Mouse (Mus musculus): ENCODE measurements around the gene Ephx3.

Ephx3 gene

DNA sequence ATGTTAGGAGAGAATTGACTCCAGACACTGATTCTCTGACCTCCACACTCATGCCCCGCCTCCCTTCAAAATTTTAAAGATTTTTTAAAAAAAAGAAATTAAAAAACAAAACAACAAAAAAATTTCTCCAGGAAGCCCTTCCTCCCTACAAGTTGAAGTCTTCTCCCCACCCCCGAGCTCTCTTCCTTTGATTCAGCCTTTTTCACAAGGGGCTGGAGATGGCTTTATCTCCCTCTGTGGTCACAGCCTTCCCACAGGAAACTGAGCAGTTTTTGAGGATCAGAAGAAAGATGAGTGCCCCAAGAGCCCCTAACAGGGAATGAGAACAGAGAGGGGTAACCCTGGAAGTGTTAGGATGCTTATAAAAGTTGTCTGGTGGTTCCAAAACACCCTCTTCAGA, 16.9 kb downstream of the Ephx3 start:
- WGBS, result 82% methylated on average over 2 of the region's 2 CpGs

DNA sequence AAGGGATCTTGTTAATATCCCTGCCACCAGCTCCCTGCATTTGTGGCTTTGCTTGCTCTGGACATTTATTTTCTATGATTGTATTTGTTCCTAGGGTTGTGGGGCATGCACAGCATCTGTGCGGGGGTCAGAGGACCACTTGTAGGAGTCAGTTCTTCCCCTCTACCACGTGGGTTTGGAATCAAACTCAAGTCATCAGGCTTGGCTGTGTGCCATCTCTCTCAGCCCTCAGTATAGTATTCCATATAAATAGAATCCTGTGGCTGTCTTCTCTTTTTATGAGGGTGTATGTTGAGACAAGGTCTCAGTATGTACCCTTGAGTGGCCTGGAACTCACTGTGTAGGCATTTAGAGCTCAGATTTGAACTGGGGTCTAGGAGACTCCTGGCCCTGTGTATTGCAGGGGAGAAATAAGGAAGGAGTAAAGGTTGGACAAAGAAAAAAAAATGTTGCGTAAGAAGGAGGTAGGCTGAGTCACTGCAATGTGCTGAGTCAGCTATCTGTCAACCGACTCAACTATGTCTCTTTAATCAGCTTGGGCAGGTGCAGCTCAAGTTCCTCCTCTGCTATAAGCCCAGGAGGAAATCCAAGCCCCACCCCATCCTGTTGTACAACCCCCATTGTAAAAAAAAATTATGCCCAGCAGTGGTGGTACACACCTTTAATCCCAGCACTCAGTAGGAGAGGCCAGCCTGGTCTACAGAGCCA, 19.7 kb downstream of the Ephx3 start:
- 65% methylated on average over 4 of the region's 4 CpGs for WGBS

DNA sequence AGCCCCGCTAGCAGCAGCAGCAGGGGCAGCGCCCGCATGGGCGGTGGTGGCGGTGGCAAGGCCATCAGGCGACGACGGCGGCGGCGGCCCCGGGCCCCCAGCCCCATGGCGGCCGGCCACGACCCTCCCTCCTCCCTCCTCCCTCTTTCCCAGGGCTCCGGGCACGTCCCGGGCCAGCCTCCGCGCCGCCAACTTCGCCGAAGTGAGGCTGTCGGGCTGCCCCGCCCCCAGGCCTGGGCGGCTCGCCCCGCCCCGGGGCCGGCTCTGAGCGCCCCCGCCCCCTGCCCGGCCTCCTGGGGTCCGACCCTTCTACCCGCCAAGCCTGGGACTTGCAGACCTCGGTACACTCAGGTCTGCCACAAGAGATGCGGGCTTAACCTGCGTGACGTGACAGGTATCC, 22.7 kb downstream of the Ephx3 start, which contains the start of gene Notch3:
Notch3 (minus strand) TSS at position 166 of the 400 bp plus-strand sequence.
- 3% methylated on average over 38 of the region's 39 CpGs for WGBS

DNA sequence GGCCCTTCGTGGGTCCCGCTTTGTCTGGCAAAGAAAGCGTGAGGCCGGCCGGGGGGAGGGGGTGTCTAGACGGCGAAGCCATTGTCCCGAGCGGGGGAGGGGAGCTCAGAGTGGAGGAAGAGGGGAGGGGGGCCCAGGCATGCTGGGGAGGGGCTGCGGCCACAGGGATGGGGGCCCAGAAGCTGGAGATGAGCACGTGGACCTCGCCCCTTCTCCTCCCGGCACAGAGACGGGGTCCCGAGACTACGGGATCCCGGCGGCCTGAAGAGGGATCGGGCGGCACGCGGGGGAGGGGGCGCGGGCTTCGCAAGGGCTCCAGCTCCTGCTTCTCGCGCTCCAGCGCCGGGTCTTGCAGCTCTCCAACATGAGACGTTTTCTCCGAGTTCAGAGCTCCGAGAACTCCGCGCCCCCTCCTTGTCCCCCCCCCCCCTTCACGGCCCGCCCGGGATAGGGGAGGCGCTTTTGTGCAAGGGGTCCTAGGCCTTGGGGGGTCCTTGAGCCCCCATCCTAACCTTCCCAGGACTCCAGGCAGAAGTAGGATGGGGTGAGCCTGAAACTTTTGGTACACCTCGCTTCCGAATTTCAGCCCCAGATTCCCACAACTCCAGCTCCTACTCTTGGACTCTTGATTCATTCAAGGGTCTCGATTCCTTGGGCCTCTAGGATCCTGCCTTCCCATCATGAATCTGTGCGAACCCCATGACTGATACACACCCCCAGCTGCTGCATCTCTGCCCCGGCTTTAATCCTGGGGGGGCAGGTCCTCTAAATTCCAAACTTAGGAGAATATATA, 23.4 kb downstream of the Ephx3 start:
- 1% methylated on average over 42 of the region's 43 CpGs for WGBS

DNA sequence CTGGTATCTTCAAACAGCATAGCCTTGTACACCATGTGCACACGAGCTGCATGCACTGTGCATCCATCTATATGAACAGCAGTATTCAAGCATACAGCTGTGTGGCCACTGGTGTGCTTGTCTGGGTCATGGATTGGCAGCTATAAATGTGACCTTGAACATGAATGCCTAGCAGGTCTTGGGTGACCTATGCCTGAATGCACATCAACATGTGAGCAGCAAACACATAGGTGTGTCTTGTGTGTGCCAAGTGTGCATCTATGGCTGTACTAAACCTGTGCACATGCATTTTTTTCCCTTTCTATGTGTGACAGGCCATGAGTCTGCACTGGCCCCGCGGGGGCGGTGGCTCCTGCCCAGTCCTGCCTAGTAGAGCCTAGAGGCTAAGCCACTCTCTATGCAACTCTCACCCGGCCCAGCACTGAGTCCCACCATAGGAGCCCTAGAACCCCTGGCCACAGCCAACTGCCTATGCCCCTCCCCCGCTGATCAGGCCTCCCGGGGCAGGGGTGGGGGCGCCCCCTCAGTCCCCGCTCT, 24.0 kb downstream of the Ephx3 start:
- WGBS, result 16% methylated on average over 9 of the region's 9 CpGs

DNA sequence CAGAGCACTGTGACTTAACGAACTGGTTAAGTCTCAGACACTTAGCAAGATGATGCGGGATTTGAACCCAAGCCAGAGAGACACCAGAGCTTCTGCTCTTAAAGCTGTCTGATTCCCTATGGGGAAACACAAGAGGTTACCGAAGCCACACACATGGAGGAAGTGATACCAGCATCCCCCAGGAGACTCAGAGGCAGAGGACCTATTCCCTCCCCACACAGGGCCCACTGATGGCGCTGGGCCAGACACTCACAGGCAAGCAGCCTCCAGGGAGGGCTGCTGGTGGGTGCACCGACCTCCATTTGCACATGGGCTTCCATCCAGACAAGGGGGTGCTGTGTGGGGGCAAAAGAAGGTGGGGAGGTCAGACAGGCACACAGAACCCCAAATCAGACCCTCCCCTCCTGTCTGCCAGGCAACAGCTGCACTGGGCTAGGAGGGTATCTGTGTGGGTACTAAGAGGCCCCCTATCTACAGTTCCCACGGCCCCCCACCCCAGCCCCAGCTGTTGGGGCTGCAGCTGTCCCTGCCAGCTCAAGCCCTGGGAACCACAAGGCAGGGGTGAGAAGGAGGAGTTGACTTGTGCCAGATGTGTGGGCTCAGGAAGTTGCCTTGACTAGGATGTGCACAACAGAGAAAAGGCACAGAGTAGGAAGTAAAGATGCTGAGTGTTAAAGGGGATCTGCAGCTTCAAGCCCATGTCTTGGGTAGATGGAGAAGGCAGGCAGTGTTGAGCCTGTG, 25.3 kb downstream of the Ephx3 start:
- WGBS, result 58% methylated on average over 6 of the region's 6 CpGs

DNA sequence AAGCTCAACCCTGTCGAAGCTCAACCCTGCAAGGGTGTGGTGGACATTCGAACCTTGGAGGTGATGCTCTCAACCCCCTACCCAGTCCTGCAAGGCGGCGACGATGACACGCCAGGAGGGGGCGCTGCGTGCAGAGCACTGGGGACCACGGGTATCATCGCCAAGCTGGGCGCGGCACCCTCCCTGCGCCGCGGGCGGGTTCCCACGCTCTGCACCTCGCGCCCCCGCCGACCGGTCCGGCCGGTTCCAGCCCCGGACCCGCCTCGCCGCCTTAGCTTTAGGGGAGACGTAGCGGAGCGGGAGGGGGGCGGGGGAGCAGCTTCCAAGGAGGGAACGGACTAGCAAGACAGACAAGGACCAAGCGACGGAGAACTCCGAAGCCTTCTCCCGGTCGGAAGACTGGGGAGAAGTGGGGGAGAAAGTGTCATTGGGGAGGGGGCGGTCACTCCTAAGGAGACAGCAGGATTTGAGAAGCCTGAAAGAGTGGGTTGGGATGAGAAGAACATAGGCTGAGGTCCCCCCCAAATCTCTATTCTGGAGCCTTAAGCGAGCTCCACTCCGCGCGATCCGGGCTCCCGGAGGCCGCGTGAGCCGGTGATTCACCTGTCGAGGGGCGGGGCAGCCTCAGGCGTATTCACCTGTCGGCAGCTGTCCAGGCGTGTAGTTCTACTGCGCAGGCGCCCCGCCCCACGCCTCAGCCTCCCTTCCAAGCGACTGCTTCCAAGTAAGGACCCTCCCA, 27.1 kb downstream of the Ephx3 start:
- WGBS, result 2% methylated on average over 58 of the region's 58 CpGs

DNA sequence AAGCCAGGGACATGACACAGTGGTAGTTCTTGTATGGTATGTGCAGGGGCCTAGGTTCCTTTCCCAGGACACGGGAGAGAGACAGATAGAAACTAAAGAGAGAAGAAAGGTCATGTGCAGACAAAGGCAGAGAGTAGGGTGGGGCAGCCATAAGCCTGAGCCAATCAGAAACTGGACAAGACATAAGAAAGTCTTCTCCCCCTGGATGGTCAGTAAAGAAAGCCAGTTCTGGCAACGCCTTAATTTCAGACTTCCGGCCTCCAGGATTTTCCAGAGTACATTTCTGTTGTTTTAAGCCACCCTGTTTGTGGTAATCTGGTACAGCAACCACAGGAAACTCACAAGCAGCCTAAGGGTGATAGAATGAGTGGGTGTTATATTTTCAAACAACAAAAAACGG, 28.5 kb downstream of the Ephx3 start:
- 78% methylated on average over 4 of the region's 4 CpGs for WGBS

DNA sequence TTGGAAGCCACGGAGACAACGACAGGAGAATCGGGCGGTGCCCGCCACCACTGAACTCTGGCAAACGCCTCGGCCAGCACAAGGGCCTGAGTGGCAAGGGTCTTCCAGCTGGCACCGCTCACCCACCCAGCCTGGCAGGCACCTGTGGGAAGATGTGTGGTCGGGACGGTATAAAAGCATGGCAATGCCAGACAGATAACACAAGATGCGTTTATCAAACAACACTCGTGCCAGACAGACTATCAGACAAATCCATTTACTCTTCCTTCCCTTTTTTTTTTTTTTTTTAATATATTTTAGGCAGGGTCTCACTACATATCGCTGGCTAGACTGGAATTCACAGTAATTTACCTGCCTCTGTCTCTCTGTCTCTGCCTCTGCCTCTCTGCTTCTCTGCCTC, 30.5 kb downstream of the Ephx3 start:
- WGBS, result 88% methylated on average over 13 of the region's 13 CpGs

DNA sequence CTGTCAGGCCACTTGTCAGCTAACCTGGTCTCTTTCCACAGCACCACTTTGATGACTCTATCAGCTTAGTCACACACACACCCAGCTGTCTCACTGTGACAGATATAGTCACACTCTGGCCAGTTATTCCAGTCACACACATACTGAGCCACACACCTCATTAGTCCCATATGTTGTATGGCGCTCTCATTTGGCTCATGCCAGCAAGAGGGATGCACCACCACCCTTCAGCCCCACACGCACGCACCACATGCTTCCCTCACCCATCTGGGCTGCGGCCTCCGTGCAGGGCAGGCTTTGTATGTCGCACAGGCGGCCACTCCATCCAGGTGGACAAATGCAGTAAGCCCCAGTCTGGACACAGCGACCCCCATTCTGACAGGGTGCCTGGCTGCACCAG, 42.6 kb downstream of the Ephx3 start:
- WGBS, result 72% methylated on average over 8 of the region's 8 CpGs

DNA sequence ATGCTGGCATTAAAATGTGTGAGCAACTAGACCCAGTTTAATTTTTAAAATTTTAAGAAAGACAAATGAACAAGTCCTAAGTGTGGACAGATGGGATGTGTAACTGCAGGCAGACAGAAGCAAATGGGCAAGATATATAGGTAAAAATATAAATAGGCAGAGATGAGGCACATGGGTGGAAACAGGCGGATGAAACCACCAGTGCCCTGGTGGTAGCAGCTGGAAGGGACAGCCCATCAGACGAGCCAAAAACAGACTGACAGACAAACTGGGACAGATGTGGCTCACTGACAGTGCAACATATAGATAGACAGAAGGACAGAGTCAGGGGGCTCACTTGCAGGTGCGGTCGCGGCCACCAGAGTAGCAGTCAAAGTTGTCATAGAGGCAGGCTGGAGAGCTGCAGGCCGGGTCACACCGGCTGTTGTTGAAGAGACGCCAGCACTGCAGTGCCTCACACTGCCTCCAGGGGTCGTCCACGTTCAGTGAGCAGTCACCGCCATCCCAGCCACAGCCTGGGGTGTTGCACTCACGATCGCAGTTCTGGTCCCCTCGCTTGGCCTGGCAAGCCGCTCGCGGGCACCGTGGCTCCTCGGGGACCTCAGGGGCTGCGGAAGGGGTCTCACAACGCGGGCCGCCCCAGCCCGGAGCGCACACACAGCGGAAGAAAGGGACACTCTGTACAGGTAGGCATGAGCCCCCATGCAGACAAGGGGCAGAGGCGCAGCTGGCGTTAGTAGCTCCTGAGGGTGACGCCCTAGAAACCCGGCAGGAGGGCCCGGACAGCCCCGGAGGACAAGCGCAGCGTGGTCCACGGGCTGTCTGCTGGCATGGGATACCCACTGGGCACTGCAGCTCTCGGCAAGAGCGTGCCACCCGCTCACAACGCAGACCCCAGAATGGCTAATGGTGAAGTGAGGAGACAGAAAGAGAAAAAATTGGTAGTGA, 46.2 kb downstream of the Ephx3 start:
- 21% methylated on average over 39 of the region's 39 CpGs for WGBS

DNA sequence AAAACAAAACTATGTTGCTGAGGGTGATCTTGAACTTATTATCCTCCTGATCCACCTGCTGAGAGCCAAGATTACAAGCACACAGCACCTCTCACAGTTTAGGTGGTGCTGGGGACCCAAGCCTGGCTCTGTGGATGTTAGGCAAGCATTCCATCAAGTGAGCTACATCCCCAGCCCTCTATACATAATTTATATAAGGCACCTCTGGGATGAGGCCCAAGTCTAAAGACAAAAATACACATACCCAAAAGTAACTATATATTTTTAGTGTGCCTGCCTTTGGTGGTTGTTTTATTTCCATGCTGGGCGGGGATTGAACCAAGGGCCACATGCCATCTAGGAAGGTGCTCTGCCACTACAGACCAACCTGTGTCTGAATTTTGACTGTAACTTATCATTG, 47.1 kb downstream of the Ephx3 start:
- WGBS, result 67% methylated on average over 1 of the region's 1 CpGs

Measured in cerebral cortex, adult 2 months (tissue).